Mouse (Mus musculus) small intestine, adult 2 months (tissue): ENCODE results near the gene Zc3h4.

Experiments used
- CTCF ChIP-seq: fragments of 200-500 bp; IDR thresholded peaks from 2 replicates; pipeline ENCODE4 v1.5.1; 2012; ENCODE audit warnings: low read depth, mild to moderate bottlenecking, control low read depth, inconsistent platforms, low read length, moderate library complexity, mixed read lengths; ENCODE audit not compliant: insufficient replicate concordance, insufficient read length; ENCODE audit errors: extremely low read depth
- POLR2A ChIP-seq: fragments of 200-500 bp; IDR thresholded peaks from 2 replicates; pipeline ENCODE4 v1.6.1; 2012; ENCODE audit warnings: low read depth, mild to moderate bottlenecking, control low read depth, inconsistent platforms, low read length, moderate library complexity

DNA sequence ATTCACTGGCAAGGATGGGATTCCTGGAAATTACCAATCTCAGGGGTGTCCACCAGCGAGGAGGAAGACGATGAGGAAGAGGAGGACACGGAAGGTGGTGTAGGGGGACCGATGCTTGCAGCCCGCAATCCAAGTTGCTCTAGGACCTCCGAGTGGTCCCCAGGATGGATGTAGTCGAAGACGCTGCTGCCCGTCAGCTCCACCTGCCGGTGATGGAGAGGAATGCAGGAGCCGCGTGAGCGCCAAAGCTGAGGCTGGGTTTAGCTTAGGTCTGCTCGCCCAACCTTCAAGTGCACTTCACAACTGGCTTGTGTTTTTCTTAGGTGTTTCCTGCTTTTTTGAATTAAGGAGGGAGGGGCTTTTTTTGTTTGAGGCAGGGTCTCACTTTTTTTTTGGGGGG lies 62.5 kb downstream of the Zc3h4 start:
- TF ChIP-seq CTCF (peak; percentile 95), POLR2A (no peak)
